12 mouse cellular contexts compared by ENCODE assay signal in the genomic region with DNA sequence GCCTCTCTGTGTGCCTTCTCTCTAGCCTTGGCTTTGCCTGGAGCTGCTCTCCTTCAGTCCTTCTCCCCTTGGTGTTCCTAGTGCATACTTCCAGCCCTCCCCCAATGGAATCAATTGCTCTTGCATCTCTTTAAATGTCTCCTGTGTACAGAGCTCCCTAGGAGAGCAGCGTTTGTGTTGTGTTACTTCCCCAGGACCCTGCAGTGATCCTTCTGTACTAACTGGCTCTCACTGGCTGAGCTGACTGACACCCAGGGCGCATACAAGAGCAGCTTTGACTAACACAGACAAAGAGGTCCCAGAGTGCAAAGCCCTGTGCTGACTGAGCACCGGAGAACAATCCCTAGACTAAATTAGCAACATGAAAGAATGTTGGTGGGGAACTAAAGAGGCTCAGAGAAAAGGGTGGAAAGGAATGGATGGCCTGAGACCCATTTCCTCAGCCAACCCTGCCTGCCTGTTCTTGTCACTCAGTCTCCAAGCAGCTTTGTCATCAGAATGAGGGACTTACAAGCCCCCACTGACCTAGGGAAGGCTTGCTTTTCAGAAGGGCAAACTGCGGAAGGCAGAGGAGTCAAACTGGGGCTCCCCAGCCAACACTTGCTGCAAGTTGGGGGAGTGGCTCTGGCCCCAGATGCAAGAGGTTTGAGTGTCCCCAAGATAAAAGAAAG.
DNase-seq lines count a peak whose midpoint lies in the region; ATAC-seq lines count a peak whose summit lies in the region.
"Had no signal": no experiment of that assay in that cellular context is flagged by ENCODE, and none has a peak within 500 bp of the region (broad histone marks: within the 10 kb centered on the region; RNA-seq: fewer than 3 reads in every experiment).

No protein-coding gene starts in this region.

- no peaks in the 10 kb centered on the region for H3K36me3 ChIP-seq in hindbrain, embryonic 11.5 days (ENCODE audit: control insufficient read depth, insufficient read depth, low read length)
- no peaks in the 10 kb centered on the region for H3K36me3 ChIP-seq in midbrain, embryonic 15.5 days (replicated peaks)

- no peaks in the 10 kb centered on the region for H3K27me3 ChIP-seq in hindbrain, embryonic 11.5 days (ENCODE audit: control insufficient read depth, insufficient read depth, low read length)
- no peaks in the 10 kb centered on the region for H3K27me3 ChIP-seq in midbrain, embryonic 15.5 days (replicated peaks)
- H3K27me3 ChIP-seq: Patski had no signal

- H3K9me3 ChIP-seq in hindbrain, embryonic 11.5 days (ENCODE audit: control insufficient read depth, low read length): no peaks in the 10 kb centered on the region
- no peaks in the 10 kb centered on the region; the same call in 1 of the 2 replicates for H3K9me3 ChIP-seq in midbrain, embryonic 15.5 days

- H3K4me2 ChIP-seq in hindbrain, embryonic 11.5 days (replicated peaks; ENCODE audit: low read depth, low read length): no peak overlapping the region
- no peak overlapping the region for H3K4me2 ChIP-seq in midbrain, embryonic 15.5 days

- H3K27ac ChIP-seq in hindbrain, embryonic 11.5 days (ENCODE audit: low read depth, low read length): 0 out of 2 replicates have a peak overlapping the region, but pooled peaks have one; percentile 24
- no peak overlapping the region for H3K27ac ChIP-seq in midbrain, embryonic 15.5 days
- H3K27ac ChIP-seq: liver, embryonic 14.5 days had no signal

- no peak overlapping the region for H3K9ac ChIP-seq in hindbrain, embryonic 11.5 days (ENCODE audit: low read depth, low read length)
- H3K9ac ChIP-seq in midbrain, embryonic 15.5 days: no peak overlapping the region
- H3K9ac ChIP-seq: liver, embryonic 14.5 days had no signal

- 8% methylated on average over 4 of the region's 4 CpGs for WGBS in hindbrain, embryonic 11.5 days
- 5% methylated on average over 4 of the region's 4 CpGs for WGBS in midbrain, embryonic 15.5 days

- no peaks in the 10 kb centered on the region for H3K4me1 ChIP-seq in hindbrain, embryonic 11.5 days (replicated peaks; ENCODE audit: control insufficient read depth, insufficient read depth, low read length)
- H3K4me1 ChIP-seq in midbrain, embryonic 15.5 days: peaks cover 13% of the 10 kb centered on the region; the same call in 1 of the 2 replicates

- peak; percentile 83 for ATAC-seq in hindbrain, embryonic 11.5 days (ENCODE audit: low FRiP score)
- ATAC-seq in midbrain, embryonic 15.5 days (replicated peaks): peak; percentile 65; the same call in 1 of the 2 replicates
- ATAC-seq: Patski had no signal

- no peak overlapping the region for H3K4me3 ChIP-seq in hindbrain, embryonic 11.5 days (ENCODE audit: low read depth, low read length)
- no peak overlapping the region for H3K4me3 ChIP-seq in midbrain, embryonic 15.5 days

- DNase-seq in cerebellum, adult 9-10 months: peak; percentile 4
- no peak for DNase-seq in cerebellum, postnatal 4 days (ENCODE audit: low spot score in 2 of 2)
- peak; percentile 49 for DNase-seq in embryo, embryonic 11 days
- DNase-seq in hindbrain, embryonic 11.5 days (ENCODE audit: low spot score): peak; percentile 51
- no peak for DNase-seq in lung, adult 18-20 months
- DNase-seq in spleen, adult 12 weeks (ENCODE audit: low spot score): no peak
- no peak for DNase-seq in layer of hippocampus, adult 11-12 months (ENCODE audit: low spot score)
- DNase-seq: adrenal gland, postnatal 25 days; kidney, adult 9 months had no signal

Comparison
In these comparisons a context has a peak if more than half of its experiments do, and no peak if none do; other contexts are left out.
1. DNase-seq: peak in cerebellum, adult 9-10 months (single experiment), embryo, embryonic 11 days (single experiment) and hindbrain, embryonic 11.5 days (single experiment); none in cerebellum, postnatal 4 days (0 of 2), lung, adult 18-20 months (0 of 2), spleen, adult 12 weeks (single experiment) and layer of hippocampus, adult 11-12 months (single experiment).